Mouse (Mus musculus): ENCODE results near the gene Sema3f.

GRCm38 (mm10) chr9:107665308-107665707 is 45.0 kb downstream of the Sema3f start:
- no peak for TF ChIP-seq CTCF (IDR thresholded peaks at IDR 0.05; ENCODE audit: borderline replicate concordance, insufficient read depth, low read depth, low read length)
- TF ChIP-seq POLR2A (IDR thresholded peaks at IDR 0.05; ENCODE audit: borderline replicate concordance, insufficient read depth, low read length) = no peak
